Mouse (Mus musculus) right cerebral cortex, postnatal 36 days (tissue): ENCODE results near the gene Phactr3.
A peak's percentile ranks its signal among the peaks of the same experiment; 100 is the strongest.

Experiments used
- DNase-seq, 2 experiments: peaks; one replicate each; pipeline ENCODE4 v3.0.0; 2022; ENCODE audit warnings: low spot score in 2 of 2, mixed read lengths in 1 of 2

Phactr3 gene

DNA sequence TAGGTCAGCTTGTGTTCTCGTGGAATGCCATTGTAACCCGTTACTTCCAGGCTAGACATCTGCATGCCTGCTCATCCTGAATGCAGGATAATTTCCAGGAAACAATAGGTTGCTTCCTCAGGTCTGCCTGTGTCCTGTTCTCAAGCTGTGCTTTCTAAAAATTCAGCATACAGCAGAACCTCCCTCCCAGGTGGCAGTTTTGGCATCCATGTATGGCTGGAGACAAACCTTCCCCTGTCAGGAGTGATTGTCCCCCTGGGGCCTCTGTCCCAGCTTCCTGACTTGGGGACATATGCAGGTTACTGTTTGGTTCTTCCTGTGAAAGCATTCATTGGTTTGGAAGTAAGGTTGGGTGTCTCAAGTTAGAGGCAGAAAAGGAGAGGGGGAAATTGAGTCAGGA, 74.7 kb downstream of the Phactr3 start:
- DNase-seq, result no peak

DNA sequence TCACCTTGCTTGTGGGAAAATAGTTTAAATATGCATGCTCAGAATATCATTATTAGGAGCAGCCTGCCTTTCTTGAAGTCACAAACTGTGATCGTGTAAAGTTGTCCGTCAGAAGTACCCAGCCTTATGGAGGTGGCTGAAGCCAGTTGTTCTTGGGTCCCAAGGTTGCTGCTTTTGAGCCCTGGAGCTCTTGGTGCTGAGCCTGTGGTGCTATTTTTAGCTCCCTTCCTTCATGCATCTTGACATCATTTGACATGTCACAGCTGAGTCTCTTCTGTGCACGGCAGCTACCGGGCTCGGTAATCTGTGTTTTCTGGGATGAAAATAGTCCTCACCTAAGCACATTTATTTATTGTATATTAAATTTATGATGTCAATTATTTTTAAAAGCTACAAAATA, 76.1 kb downstream of the Phactr3 start:
- no peak for DNase-seq

DNA sequence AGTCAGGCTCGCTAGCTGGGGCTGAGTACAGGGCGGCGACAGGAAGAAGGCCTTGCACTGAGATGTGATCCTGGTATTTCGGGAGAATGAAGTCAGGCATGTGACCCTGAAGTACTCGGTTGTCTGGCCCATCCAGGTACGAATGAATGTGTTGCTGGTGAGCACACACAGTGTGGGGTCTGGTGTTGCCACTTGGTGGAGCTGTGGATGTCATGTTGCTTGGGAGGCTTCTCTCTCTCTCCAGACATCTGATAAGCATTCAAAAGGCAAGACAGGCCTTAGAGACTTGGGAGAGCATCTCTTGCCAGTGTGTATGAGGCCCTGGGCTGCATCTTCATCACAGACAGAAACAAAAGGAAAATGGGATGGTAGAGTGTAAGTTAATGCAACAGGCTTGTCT, 77.3 kb downstream of the Phactr3 start:
- DNase-seq, result no peak

DNA sequence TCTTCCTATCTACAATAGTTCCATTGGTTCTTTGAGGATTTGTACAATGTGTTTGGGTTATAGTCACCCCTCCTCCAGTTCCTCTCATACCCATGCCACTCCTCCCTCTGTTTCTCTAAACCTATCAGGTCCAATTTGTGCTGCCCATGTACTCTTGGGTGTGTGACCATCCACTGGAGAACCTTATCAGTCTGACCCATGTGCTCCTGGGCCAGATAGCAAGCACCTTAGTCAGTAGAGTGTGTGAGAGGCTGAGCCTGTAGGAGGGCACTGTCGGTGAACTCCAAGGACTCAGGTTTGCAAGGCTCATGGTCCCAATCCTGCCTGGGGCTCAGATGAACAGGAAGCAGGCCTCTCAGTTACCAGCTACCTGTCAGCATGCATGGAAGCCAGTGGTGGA, 78.8 kb downstream of the Phactr3 start:
- DNase-seq, result no peak

DNA sequence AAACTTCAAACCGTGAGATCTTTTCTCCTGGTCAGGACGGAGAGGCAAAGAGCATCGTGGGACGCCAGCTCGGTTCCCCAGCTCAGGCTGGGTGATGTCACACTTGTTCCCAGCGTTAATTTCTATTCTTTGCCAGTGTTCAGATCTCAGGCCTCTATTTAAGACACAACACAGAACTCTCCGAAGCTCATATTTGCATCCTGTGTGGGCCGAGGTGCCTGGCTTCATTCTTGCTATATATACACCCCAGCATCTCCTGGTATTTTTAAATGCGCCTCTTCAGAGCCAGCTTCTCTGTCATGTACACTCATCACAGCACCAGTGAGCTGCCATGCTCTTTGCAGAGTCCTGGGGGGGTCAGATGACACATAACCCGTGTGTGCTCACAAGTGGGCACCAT, 85.7 kb downstream of the Phactr3 start:
- peak; percentile 74 to 92 for DNase-seq

DNA sequence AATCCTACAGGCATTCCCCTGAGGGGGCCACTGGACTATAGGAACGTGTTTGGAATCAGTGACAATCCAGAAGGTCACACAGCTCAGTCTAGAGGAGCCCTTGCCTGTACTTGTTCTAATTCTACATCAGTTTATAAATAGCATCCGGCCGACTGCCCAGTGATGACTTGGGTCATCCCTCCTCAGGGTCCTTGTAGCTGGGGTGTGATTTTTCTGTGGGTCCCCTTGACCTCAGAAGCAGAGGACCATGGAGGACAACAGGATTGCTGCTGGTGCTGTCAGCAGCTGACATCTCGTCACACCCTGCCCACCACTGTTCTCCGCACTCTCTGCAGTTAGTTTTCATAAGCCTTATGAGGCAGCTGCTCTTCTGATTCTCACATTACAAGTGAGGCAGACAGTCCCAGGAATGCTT, 89.4 kb downstream of the Phactr3 start:
- DNase-seq, result peak in 1 of 2 experiments; percentile 62

DNA sequence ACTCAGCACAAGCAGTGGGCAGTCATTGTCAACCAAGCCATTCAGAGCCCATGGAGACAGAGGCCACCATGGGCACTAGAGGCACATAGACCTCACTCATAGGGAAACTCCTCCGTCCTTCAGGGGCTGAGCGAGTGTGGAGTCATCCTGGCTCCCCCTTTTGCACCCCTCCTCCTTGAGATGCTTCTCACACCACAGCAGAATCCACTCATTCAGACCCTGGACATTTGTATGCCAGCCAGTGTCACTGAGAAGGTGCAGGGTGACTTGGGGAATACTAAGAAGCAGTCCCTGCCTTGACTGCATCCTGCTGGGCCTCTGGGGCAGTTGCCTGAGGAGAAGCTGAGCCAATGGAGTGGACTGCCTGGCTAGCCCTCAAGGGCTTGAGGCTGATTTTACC, 95.1 kb downstream of the Phactr3 start:
- no peak for DNase-seq

DNA sequence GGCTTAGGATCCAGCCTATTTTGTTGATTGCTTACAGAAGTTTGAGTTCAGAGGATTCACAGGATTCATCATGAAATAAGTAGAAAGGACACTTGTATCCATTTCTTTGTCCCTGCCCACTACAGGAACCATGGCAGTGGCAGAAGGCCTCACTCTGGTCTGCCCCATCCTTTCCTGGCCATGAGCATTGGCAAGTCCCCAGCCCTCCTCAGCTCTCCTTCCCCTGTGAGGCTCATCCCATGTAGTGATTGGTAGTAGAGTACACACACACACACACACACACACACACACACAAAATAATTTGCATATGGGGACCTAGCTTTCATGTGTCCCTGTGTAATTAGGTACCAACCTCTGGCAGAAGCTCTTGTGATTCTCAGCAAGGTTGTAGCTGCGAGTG, 95.8 kb downstream of the Phactr3 start:
- DNase-seq, result no peak

DNA sequence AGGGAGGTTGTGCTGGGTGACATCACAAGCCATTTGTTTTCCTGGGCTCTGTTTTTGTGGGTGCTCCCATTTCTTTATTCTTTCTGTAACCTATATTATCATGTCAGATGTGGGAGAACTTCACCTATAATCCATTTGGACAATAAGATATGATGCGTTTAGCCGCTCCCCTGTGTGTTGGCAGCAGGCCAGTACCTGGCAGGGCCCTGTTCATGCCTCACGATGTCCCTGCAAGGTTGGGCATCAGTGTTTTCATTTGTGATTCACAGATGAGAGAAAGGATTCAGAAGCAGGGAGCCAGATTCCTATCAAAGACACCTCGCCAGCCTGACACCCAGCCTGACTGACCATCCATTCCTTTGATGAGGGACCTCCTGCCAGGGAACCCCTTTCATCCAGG, 99.7 kb downstream of the Phactr3 start:
- DNase-seq, result no peak

DNA sequence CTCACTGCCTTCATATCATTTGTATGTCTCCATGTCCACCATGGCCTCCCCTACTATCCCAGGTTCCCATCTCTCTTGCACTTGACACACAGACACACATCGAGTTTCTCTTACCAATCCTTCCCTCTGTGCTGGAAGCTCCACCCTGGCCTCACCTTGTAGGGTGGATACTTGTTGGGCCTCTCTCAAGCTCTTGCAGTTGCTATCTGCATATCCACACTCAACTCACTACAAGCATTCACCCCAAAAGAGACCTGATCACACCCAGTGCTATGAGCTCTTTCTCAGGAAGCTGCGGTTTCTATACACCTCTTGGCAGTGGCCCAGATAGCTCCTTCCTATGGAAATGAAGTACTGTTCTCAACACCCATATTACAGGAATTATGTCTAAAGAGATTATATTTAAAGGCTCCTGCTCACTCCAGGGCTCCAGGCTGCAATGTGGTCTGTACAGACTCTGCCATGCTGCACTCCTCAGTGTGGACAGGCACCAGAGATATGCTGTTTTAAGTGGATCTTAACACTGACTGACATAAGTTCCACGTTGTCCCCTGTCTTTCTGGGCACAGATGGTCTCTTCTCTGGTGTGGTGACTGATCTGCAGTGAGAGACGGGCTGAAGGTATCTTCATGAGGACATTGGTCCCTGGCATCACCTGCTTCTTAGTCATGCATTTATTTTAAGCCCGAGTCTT, 100.8 kb downstream of the Phactr3 start:
- no peak for DNase-seq

DNA sequence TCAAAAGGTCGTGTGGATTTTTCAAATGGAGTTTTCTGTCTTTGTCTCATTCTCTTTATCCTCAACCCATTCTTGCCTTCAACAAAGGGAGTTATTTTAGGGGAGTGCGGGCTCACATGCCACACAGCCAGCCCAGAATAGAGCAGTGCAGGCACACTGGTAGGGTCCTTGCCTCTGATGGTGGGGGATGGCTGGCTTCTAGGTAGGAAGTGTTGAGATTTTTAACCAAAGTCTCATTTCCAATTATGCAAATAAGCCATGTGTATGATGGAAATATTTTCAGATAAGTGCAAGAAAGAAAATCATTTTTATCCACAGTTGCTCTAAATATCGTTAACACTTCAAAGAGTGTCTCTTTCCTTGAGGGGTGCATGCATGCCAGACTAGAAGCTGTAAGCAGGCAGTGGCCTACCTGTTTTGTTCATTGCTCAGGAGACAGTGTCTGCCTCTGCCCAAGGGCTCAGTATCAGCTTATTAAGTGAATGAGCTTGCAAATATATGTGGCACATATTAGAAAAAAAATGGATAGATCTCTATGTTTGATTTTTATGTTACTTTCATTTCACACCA, 101.5 kb downstream of the Phactr3 start:
- peak in 1 of 2 experiments; percentile 65 for DNase-seq

DNA sequence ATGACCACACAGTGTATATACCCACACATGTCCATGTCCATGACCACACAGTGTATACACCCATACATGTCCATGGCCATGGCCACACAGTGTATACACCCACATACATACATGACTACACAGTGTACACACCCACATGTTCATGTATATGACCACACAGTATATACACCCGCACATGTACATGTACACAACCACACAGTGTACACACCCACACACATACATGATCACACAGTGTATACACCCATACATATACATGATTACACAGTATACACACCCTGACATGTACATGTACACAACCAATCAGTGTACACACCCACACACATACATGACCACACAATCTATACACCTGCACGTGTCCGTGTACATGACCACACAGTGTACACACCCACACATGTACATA, 102.2 kb downstream of the Phactr3 start:
- no peak for DNase-seq

DNA sequence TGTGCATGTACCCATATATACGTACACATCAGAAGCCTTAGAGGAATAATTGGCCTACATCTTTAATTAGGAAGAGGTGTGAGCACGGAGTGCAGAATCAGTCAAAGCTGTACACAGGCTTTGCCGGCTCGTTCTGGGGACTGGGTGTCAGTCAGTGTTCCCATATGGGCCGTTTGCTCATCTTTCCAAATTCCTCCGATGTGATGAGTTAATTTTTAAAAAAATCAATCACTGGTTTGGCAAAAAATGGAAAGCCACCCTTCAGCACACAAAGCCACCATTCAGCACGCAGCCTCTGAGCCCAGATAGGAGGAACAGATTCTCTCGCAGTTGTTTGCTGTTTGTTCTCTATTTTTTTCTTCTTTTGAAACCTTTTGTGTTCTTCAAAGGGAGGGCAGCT, 110.5 kb downstream of the Phactr3 start:
- DNase-seq, result no peak

DNA sequence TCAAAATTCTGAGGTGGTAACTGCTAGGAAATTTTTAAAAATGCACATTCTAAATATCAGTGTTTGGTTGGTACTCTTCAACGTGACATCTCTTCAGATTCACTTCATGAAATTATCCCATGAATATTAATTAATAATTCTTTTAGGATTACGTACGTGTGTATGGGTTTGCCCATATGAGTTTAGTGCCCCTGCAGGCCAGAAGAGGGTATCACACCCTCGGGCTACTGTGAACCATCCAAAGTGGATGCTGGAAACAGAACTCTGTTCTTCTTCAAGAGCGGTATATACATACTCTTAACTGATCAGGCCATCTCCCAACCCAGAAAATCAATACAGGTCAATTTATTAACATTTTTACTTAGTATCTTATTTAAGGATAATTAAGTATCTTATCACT, 114.7 kb downstream of the Phactr3 start:
- no peak for DNase-seq

DNA sequence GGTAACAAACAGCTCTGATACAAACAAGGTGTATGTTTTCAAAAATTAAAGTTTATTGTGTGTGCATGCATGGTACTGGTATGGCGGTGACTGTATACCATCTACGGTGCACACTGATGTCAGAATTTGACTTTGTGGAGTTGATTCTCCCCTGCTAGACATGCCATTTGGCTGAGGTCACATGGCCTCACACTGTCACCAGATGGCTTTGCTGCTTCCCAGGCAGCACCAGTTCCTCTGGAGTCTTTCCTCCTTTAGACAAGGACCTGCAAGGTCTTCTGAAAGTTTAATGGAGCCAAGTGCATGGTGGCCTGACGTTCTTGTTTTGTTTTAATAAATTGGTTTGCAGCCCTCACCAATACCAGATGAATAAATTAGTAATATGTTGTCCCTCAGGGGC, 118.3 kb downstream of the Phactr3 start:
- no peak for DNase-seq

DNA sequence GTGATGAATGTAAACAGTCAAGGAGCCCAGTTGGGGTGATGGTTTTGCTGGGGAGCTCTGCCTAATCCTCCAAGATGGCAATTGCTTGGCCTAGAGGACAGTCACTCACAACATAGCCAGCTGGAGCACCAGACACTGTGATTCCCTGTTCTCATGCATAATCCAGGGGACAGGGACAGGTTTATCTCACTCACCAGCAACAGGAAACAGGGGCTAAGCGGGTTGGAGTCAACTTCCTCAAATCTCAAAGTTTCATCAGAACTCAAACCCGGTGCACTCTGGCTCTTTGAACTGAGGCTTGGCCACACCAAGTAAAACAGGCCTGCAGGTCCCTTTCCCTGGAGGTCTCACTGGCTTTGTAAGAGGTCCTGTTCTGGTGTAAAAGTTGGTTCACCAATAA, 119.7 kb downstream of the Phactr3 start:
- no peak for DNase-seq

DNA sequence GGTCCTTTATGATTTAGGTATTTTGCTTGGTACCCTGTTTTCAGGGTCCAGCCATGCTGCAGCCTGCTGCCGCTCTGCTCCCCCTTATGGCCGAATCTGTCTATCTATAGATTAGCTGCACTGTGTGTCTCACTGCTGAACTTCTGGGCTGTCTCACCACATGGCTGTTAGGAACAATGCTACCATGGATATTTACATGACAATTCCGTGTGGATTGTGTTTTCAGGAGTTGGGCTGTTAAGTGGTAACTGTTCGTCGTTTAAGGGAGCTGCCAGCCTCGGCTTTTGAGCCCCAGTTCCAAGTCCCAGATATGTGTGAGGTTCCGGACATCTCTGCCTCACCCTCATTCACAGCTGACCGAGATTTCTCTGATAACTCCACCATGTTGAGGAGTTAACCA, 122.1 kb downstream of the Phactr3 start:
- no peak for DNase-seq

DNA sequence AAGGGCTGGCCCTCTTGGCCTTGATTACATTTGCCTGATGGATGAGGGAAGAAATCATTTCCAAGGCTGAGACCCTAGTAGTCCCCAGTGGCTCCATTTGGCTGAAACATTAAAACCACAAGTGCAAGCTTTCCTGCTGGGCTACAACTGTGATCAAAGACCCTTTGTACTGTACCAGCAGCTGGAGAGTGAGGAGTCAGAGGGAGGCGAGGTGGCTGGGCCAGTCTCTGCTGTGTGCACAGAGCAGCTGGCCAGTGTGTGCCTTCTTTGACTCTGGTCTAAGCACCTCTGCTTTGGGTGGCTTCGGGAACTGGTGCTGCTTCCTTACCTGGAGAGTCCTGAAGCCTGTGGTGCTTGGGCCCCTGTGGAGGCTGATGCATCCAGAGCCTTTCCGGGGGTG, 122.6 kb downstream of the Phactr3 start:
- DNase-seq, result no peak

DNA sequence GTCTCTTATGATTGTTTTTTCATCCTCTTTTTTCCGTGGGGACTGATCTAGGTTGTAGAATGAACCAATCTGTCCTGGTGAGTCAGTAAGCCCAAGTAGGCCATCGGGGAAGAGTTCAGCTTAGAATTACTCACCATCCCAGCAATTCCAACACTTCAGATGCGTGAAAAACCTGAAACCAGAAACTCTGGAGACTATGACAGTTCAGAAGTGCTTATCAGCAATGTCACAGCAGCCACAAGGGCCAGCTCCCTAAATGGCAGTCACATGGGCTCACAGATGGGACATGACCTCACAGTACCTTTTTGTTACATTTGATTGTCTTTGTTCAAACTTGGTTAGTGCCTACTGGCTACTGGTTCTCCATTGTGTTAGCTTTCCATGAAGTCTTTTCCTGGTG, 124.2 kb downstream of the Phactr3 start:
- no peak for DNase-seq

DNA sequence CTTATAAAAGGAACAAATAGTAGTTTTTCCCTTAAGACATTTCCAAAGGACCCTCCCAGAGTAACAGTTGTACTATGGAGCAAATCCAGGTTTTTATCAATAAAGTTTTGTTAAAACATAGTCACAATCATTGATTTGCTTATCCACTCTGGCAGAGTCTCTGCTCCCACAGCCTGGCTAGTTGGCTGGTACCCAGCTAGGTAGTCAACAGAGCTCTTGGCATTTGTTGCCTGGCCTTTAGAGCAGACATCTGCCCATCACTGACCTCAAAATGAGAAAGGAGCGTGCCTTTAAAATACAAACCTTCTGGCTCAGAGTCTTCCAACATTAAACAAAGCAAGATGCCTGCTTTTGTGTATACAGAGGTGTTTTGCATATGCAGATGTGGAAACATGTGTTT, 126.1 kb downstream of the Phactr3 start:
- DNase-seq, result no peak

DNA sequence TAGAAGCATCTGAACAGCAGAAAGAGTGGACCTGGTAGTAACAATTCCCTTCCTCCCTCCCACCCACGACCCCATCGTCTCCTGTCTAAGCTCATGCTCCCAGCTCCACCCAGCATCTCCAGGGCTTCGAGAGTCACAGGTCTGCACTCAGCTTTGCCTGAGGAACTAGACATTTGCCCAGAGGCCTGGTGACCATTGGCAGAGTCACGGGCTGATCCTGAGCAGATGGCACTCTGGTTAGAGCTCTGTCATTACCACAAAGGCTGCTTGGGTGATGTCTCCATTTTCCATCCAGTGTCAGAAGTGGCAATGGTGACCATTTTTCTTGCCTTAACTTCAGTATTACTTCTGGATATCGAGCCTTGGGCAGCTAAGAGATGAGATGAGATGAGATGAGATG, 127.1 kb downstream of the Phactr3 start:
- no peak for DNase-seq

DNA sequence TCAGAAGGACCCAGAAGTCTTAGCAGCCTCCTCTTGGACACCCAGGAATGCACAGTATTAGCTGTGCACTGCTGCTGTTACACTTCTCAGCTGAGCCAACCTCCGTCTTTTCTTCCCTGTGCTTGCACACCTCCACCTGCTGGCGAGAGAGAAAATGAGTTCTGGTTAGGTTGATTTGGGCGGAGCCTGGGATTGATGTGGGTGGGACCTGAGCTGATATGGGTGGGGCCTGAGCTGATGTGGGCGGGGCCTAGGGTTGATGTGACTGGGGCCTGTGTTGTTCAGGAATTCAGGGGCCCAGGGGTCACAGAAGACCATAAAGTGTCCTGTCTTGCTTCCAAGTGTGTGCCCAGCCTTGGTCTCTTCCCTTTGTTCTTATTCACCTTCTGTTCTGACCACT, 128.0 kb downstream of the Phactr3 start:
- no peak for DNase-seq

DNA sequence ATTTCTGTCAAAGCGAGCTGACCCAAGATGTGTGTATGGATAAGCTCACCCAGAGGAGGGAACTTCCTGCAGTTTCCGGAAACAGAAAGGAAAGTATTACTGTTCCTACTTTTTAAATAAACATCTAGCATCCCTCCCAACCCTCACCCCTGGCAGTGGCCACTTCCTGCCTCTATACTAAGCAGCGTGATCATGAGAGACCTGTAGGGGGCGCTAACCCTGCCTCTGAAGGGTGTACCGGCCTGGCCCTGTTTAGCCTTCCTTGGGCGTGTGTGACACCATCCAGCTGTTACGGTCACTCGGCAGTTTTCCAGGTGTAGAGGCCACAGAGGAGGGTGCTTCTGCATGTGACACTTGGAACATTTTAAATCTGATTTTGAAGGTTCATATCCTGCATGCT, 128.5 kb downstream of the Phactr3 start:
- DNase-seq, result no peak
